Comparison of ENCODE assay signal across 17 mouse cellular contexts in genomic region chr6:36060411-36060810, GRCm38 (mm10).
"Had no signal": no experiment of that assay in that cellular context is flagged by ENCODE, and none has a peak within 500 bp of the region (broad histone marks: within the 10 kb centered on the region; RNA-seq: fewer than 3 reads in every experiment).

No protein-coding gene starts in this region.

- H3K4me1 ChIP-seq: lung, embryonic 15.5 days; midbrain, embryonic 13.5 days; midbrain, embryonic 15.5 days; neural tube, embryonic 12.5 days; stomach, embryonic 15.5 days had no signal

- H3K9ac ChIP-seq: lung, embryonic 15.5 days; midbrain, embryonic 13.5 days; midbrain, embryonic 15.5 days; neural tube, embryonic 12.5 days; stomach, embryonic 15.5 days had no signal

- ATAC-seq: lung, postnatal 0 days; midbrain, embryonic 13.5 days; midbrain, embryonic 15.5 days had no signal

- H3K4me2 ChIP-seq: lung, embryonic 15.5 days; midbrain, embryonic 11.5 days; midbrain, embryonic 13.5 days; midbrain, embryonic 15.5 days; neural tube, embryonic 12.5 days; stomach, embryonic 15.5 days had no signal

- H3K27ac ChIP-seq: lung, embryonic 15.5 days; midbrain, embryonic 13.5 days; midbrain, embryonic 15.5 days; neural tube, embryonic 12.5 days; stomach, embryonic 15.5 days; stomach, postnatal 0 days had no signal

- H3K9me3 ChIP-seq: lung, embryonic 15.5 days; midbrain, embryonic 13.5 days; midbrain, embryonic 15.5 days; neural tube, embryonic 12.5 days; stomach, embryonic 15.5 days had no signal

- DNase-seq: lung, adult 18-20 months; lung, postnatal 4 days; retina, postnatal 1 day; right cerebral cortex, adult 18-20 months; right cerebral cortex, postnatal 25 days; right cerebral cortex, postnatal 4 days; thymus, adult 2 months; thymus, postnatal 25 days; thymus, postnatal 4 days had no signal

- H3K4me3 ChIP-seq: lung, embryonic 15.5 days; midbrain, embryonic 13.5 days; midbrain, embryonic 15.5 days; neural tube, embryonic 12.5 days; stomach, embryonic 15.5 days had no signal

- H3K27me3 ChIP-seq: lung, embryonic 15.5 days; midbrain, embryonic 13.5 days; midbrain, embryonic 15.5 days; neural tube, embryonic 12.5 days; stomach, embryonic 15.5 days had no signal

- H3K36me3 ChIP-seq: lung, embryonic 15.5 days; midbrain, embryonic 13.5 days; midbrain, embryonic 15.5 days; neural tube, embryonic 12.5 days; stomach, embryonic 15.5 days had no signal
